Comparison of ENCODE assay signal across 27 mouse cellular contexts in the genomic region with DNA sequence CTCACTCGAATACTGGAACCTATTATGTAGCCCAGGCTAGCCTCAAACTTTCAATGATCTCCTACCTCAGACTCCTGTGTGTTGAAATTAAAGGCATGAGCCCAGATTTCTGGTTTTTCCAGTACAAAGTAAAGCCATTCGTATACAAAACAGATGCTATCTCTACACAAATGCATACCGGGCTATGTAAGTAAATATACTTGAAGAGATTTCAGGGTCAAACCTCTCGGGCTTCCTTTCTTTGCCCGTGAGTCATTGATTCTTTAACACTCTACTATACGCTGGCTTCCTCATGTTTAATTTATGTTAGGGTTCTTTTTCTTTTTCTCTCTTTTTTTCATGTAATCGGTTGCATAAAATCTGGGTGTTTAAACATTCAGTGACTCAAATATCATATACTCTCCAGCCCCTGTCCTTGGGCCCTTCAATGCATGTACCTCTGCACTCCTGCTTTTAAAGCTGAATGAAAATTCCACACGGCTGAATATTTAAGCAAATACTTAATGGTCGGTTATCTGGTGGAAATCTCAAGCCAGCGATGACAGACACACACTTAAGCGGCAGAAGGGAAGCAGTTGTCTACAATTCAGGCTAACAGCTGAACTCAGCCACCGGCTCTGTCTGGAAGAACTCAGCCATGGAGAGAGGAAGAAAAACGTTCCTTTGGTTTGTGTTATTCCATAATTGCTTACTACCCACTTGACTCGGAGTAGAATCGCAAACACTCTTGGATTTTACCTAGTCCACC.
"Had no signal": no experiment of that assay in that cellular context is flagged by ENCODE, and none has a peak within 500 bp of the region (broad histone marks: within the 10 kb centered on the region; RNA-seq: fewer than 3 reads in every experiment).

No protein-coding gene starts in this region.

- ATAC-seq: inflammation-experienced regulatory T-cells, adult 6 months; intestine, embryonic 16.5 days; liver, embryonic 12.5 days; midbrain, embryonic 13.5 days; midbrain, embryonic 16.5 days had no signal

- H3K27me3 ChIP-seq: limb, embryonic 13.5 days; liver, embryonic 12.5 days; liver, embryonic 15.5 days; megakaryocyte, embryonic 14.5 days; midbrain, embryonic 13.5 days had no signal

- H3K4me1 ChIP-seq: liver, embryonic 15.5 days; lung, embryonic 15.5 days; megakaryocyte, embryonic 14.5 days had no signal

- H3K9me3 ChIP-seq: limb, embryonic 10.5 days; limb, embryonic 13.5 days; liver, embryonic 12.5 days; liver, embryonic 15.5 days; lung, embryonic 15.5 days; midbrain, embryonic 10.5 days; midbrain, embryonic 13.5 days; neural tube, embryonic 13.5 days had no signal

- H3K4me2 ChIP-seq: limb, embryonic 13.5 days; liver, embryonic 12.5 days; liver, embryonic 15.5 days; lung, embryonic 15.5 days; midbrain, embryonic 13.5 days; neural tube, embryonic 13.5 days had no signal

- H3K36me3 ChIP-seq: limb, embryonic 10.5 days; limb, embryonic 13.5 days; liver, embryonic 12.5 days; liver, embryonic 15.5 days; lung, embryonic 15.5 days; midbrain, embryonic 10.5 days; midbrain, embryonic 13.5 days; neural tube, embryonic 13.5 days had no signal

- H3K9ac ChIP-seq: limb, embryonic 13.5 days; liver, embryonic 12.5 days; liver, embryonic 15.5 days; lung, embryonic 15.5 days; midbrain, embryonic 13.5 days; neural tube, embryonic 13.5 days had no signal

- DNase-seq: kidney, adult 18-20 months; kidney, adult 9 months; kidney, postnatal 25 days; layer of hippocampus, adult 9-11 months; liver; lung, postnatal 36 days; retina, postnatal 1 day; right cerebral cortex, postnatal 25 days; spleen, adult 18-20 months; thymus, adult 2 months; thymus, postnatal 14 days; thymus, postnatal 4 days had no signal

- H3K27ac ChIP-seq: kidney, postnatal 0 days; layer of hippocampus, adult 2 months; limb, embryonic 10.5 days; limb, embryonic 13.5 days; liver, embryonic 12.5 days; liver, embryonic 15.5 days; lung, embryonic 15.5 days; midbrain, embryonic 10.5 days; midbrain, embryonic 13.5 days; neural tube, embryonic 13.5 days had no signal

- H3K4me3 ChIP-seq: layer of hippocampus, adult 2 months; limb, embryonic 10.5 days; limb, embryonic 13.5 days; liver, embryonic 12.5 days; liver, embryonic 15.5 days; lung, embryonic 15.5 days; megakaryocyte, embryonic 14.5 days; midbrain, embryonic 10.5 days; midbrain, embryonic 13.5 days; myocyte; neural tube, embryonic 13.5 days had no signal
